Mouse (Mus musculus) limb, embryonic 11.5 days (tissue): ENCODE data around the gene Qrich2. TPM values are rescaled to one million over a fixed set of nuclear protein-coding genes. Genes with fewer than 3 reads are reported as not detected.
A peak's percentile ranks its signal among the peaks of the same experiment; 100 is the strongest.

Experiments
- ATAC-seq: fragments of 200-750 bp; cut with Nextera tagmentation; 2 replicates; pipeline ENCODE4 v1.8.0; 2017; ENCODE audit warnings: low read depth; ENCODE audit not compliant: insufficient number of reproducible peaks, low FRiP score, low TSS enrichment
- DNase-seq: peaks from one replicate; pipeline ENCODE4 v3.0.0-alpha.2; 2015; ENCODE audit warnings: low spot score
- H3K27ac ChIP-seq: fragments of 300-500 bp; sonication (generic); replicated peaks from 2 replicates; pipeline ENCODE4 v1.5.1; 2014; ENCODE audit warnings: low read depth, mild to moderate bottlenecking, low read length
- H3K27me3 ChIP-seq: fragments of 300-500 bp; sonication (generic); 2 replicates; pipeline ENCODE4 v1.6.1; 2014; ENCODE audit warnings: mild to moderate bottlenecking, low read length, mixed read lengths; ENCODE audit not compliant: control insufficient read depth, insufficient read depth
- H3K36me3 ChIP-seq: fragments of 300-500 bp; sonication (generic); 2 replicates; pipeline ENCODE4 v1.6.1; 2014; ENCODE audit warnings: mild to moderate bottlenecking, low read length, moderate library complexity, mixed read lengths; ENCODE audit not compliant: control insufficient read depth, insufficient read depth
- H3K4me1 ChIP-seq: fragments of 300-500 bp; sonication (generic); 2 replicates; pipeline ENCODE4 v1.6.1; 2014; ENCODE audit warnings: low read length, mixed read lengths; ENCODE audit not compliant: control insufficient read depth, insufficient read depth
- H3K4me2 ChIP-seq: fragments of 300-500 bp; sonication (generic); 2 replicates; pipeline ENCODE4 v1.6.1; 2014; ENCODE audit warnings: low read depth, mild to moderate bottlenecking, moderate library complexity; ENCODE audit not compliant: severe bottlenecking
- H3K4me3 ChIP-seq: fragments of 300-500 bp; sonication (generic); 2 replicates; pipeline ENCODE4 v1.5.1; 2014; ENCODE audit warnings: low read depth, low read length
- H3K9ac ChIP-seq: fragments of 300-500 bp; sonication (generic); 2 replicates; pipeline ENCODE4 v1.6.1; 2014; ENCODE audit warnings: mild to moderate bottlenecking, low read length
- H3K9me3 ChIP-seq: fragments of 300-500 bp; sonication (generic); 2 replicates; pipeline ENCODE4 v1.6.1; 2016; ENCODE audit warnings: low read length; ENCODE audit not compliant: control insufficient read depth
- WGBS: fragments of 180-500 bp; shearing (Covaris S2); extraction: QIAGEN DNeasy Blood & Tissue Kit; methylation state at CpG from one replicate; pipeline ENCODE4 v1.1.7; 2014; 5-methylcytosine and 5-hydroxymethylcytosine counted together
- polyA plus RNA-seq: library from polyadenylated mRNA; unstranded; fragments of >200 nt; fragmentation: Nextera tagmentation; extraction: Ambion mirVana; gene quantifications from 2 replicates; pipeline ENCODE4 v1.2.1, GENCODE M21; 2014

Gene Qrich2
- polyA plus RNA-seq, 1 experiment from 2014 or later: 0.37 TPM

DNA sequence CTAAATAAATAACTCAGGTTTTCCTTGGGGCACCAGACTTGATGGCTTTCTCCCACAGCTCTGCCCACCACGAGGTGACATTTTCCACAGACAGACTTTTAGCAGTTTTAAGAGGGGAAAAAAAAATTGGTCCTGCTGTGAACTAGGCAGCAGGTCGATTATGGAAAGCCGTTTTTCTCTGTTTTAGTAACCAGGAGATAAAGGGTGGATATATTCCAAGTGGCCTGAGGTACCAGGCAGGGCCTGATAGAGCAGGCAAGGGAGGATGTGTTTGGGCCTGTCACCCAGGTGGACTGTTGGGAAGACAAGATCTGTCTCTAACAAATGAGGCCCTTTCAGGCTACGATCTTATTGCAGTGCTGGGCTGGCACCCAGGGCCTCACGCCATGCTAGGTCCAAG, 39.5 kb upstream of the Qrich2 start:
- no peak overlapping the region for H3K4me2 ChIP-seq
- H3K9me3 ChIP-seq: no peaks in the 10 kb centered on the region
- H3K9ac ChIP-seq: no peak overlapping the region
- DNase-seq (no peak), ATAC-seq (no peak)
- H3K4me3 ChIP-seq: no peak overlapping the region
- no peaks in the 10 kb centered on the region for H3K27me3 ChIP-seq
- 72% methylated on average over 5 of the region's 5 CpGs for WGBS
- H3K36me3 ChIP-seq: no peaks in the 10 kb centered on the region
- no peak overlapping the region for H3K27ac ChIP-seq
- H3K4me1 ChIP-seq: no peaks in the 10 kb centered on the region

DNA sequence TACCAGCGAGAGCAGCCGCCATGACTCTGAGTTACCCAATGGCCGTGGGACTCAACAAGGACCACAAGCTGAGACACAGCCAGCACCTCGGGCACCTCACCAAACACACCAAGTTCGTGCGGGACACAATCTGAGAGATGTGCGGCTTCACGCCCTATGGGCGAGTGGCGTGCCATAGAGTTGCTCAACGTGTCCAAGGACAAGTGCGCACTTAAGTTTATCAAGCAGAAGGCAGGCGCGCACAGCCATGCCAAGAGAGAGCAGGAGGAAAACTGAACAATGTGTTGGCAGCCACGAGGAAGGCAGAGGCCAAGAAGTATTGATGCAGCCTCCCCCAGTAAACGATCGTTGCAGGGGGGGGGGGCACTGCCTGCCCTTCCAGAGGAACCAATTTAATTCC, 38.5 kb upstream of the Qrich2 start:
- Histone ChIP-seq H3K36me3 (no peaks in the 10 kb centered on the region), H3K4me2 (no peak overlapping the region), H3K9me3 (no peaks in the 10 kb centered on the region), H3K27me3 (no peaks in the 10 kb centered on the region), H3K9ac (no peak overlapping the region), H3K4me3 (no peak overlapping the region), H3K27ac (no peak overlapping the region), H3K4me1 (no peaks in the 10 kb centered on the region)
- ATAC-seq (no peak), DNase-seq (no peak)
- 88% methylated on average over 17 of the region's 17 CpGs for WGBS

DNA sequence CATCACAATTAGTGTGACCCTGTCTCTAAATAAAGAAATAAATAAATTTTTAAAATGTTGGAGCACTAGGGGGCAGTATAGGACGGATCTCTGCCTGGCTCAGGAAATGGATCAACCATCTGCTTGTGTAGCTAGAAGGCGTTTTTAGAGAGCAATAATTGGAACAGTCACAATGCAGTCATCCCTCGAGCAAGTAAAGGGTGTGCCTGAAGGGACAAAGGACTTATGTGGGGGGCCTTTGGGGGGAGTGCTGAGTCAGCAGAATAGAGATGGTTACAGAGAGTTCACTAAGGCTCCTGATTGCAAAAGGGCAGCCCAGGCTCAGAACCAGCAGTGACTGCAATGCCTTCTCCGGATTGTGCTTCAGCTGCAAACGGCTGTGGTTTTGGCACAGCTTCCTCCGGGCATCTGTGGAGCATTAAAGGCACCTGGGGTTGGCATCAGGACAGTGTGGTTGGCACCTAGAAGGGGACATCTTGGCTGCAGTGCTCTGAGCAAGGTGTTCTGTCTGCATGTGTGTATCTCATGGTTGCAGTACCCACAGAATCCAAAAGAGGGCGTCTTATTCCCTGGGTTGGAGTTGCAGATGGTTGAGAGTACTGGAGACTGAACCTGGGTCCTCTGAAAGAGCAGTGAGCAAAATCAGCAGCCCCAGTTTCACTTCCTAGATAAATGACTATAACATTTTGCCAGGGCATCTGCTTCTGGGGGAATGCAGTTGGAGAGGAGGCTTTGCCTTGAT, 35.1 kb upstream of the Qrich2 start:
- 30% methylated on average over 7 of the region's 7 CpGs for WGBS
- H3K4me1 ChIP-seq: no peaks in the 10 kb centered on the region
- no peaks in the 10 kb centered on the region for H3K36me3 ChIP-seq
- no peak overlapping the region for H3K9ac ChIP-seq
- no peaks in the 10 kb centered on the region for H3K27me3 ChIP-seq
- H3K4me2 ChIP-seq: no peak overlapping the region
- H3K9me3 ChIP-seq: no peaks in the 10 kb centered on the region
- H3K4me3 ChIP-seq: no peak overlapping the region
- DNase-seq: peak; percentile 39
- H3K27ac ChIP-seq: no peak overlapping the region
- no peak for ATAC-seq

- ATAC-seq: no peak
- Histone ChIP-seq H3K4me1 (no peaks in the 10 kb centered on the region), H3K36me3 (no peaks in the 10 kb centered on the region), H3K9ac (no peak overlapping the region), H3K4me3 (no peak overlapping the region), H3K9me3 (no peaks in the 10 kb centered on the region), H3K27me3 (no peaks in the 10 kb centered on the region), H3K4me2 (no peak overlapping the region), H3K27ac (no peak overlapping the region)
- WGBS: 38% methylated on average over 6 of the region's 6 CpGs
- DNase-seq: no peak
These were observed 33.0 kb upstream of the Qrich2 start for GRCm38 (mm10) chr11:116499018-116499417.

DNA sequence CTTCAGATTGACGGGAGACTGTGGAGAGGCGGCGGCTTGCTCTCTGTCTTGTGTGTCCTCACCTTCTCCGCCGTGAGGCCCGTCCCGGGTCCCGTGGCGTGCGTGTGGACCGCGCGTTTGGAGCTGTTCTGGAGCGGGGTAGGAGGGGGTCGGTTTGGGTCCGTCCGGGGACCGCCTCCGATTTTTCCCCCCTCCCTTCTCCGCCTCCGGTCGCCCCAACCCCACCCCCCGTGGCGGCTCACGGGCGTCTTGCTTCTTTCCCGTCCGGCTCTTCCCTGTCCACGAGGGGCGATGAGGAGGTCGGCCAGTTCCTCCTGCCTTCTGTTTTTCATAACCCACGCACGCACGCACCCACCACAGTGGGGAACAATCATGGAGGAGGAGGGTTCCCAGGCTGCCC, 32.6 kb upstream of the Qrich2 start:
- Histone ChIP-seq H3K36me3 (no peaks in the 10 kb centered on the region), H3K4me2 (peak overlapping the region; percentile 34), H3K4me3 (no peak overlapping the region), H3K27me3 (no peaks in the 10 kb centered on the region), H3K9ac (no peak overlapping the region), H3K9me3 (no peaks in the 10 kb centered on the region), H3K4me1 (no peaks in the 10 kb centered on the region), H3K27ac (no peak overlapping the region)
- 35% methylated on average over 34 of the region's 34 CpGs for WGBS
- ATAC-seq (no peak), DNase-seq (no peak)

- Histone ChIP-seq H3K9me3 (no peaks in the 10 kb centered on the region), H3K4me1 (no peaks in the 10 kb centered on the region), H3K9ac (no peak overlapping the region), H3K4me2 (no peak overlapping the region), H3K27me3 (no peaks in the 10 kb centered on the region), H3K36me3 (no peaks in the 10 kb centered on the region), H3K4me3 (no peak overlapping the region), H3K27ac (no peak overlapping the region)
- ATAC-seq: no peak
- 93% methylated on average over 4 of the region's 4 CpGs for WGBS
- no peak for DNase-seq
These were observed 31.3 kb upstream of the Qrich2 start for GRCm38 (mm10) chr11:116497313-116497712.

DNA sequence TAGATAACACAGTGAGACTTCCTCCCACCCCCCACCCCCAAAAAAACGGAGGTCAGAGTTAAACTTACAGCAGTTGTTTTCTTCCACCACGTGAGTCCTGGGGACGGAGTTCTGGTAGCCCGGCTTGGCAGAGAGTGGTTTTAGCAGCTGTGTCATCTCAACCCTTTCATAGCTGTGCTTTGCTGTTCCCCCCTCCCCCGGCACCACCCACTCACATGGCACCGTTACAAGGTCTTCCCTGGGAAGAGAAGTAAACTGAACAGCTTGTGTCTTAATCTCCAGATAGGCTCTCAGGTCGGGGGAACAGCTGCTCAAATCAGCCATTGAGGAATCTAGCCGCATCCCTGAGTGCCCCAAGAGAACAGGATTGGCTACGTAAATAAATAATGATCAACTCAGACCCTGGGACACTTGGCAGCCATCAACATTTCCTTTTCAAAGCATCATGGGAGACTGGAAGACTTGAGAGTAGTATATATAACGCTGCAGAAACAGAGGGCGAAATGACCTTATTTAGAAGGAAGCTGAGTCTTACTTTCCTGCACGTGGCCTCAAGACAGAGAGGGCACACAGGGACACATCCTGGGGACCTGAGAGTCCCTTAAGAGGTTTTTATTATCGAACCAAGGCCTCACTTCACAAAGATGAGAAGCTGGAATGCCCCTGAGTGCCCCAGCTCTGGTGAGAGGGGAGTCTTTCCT, 28.6 kb upstream of the Qrich2 start:
- no peak for DNase-seq
- H3K4me1 ChIP-seq: no peaks in the 10 kb centered on the region
- no peaks in the 10 kb centered on the region for H3K36me3 ChIP-seq
- WGBS: 72% methylated on average over 13 of the region's 13 CpGs
- ATAC-seq: no peak
- H3K27me3 ChIP-seq: no peaks in the 10 kb centered on the region
- H3K4me2 ChIP-seq: no peak overlapping the region
- no peak overlapping the region for H3K9ac ChIP-seq
- no peak overlapping the region for H3K4me3 ChIP-seq
- no peaks in the 10 kb centered on the region for H3K9me3 ChIP-seq
- no peak overlapping the region for H3K27ac ChIP-seq

DNA sequence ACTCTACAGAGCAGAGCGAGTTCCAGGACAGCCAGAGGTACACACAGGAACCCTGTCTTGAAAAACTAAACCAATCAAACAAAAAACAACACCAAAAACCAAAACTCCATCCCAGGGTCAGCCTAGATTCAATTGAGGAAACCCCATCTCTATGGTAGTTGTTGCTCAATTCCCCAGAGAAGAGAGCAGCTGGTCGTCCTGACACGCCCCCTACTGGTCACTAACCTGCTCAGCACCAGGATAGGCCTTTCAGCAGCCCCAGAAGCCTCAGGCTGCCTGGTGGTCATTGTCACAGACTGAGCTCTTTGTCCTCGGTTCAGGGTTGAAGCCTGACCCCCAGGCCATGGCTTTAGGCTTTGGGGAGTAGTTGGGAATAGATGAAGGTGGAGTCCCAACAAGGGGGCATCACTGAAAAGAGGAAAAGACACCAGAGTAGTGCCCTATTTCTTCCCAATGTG, 27.8 kb upstream of the Qrich2 start, which contains the start of gene Prpsap1:
Gene Prpsap1 (minus strand): TSS at position 408 of the 458 bp plus-strand sequence.
- Histone ChIP-seq H3K9me3 (no peaks in the 10 kb centered on the region), H3K36me3 (no peaks in the 10 kb centered on the region), H3K9ac (no peak within 1 kb of the TSS), H3K4me3 (no peak within 1 kb of the TSS), H3K4me1 (no peaks in the 10 kb centered on the region), H3K27me3 (no peaks in the 10 kb centered on the region), H3K27ac (no peak within 1 kb of the TSS), H3K4me2 (no peak within 1 kb of the TSS)
- peak; percentile 60 for DNase-seq
- 25% methylated on average over 4 of the region's 4 CpGs for WGBS
- no peak for ATAC-seq
